Mouse (Mus musculus) macrophage (primary cell): Measurements from ENCODE around the gene Clmp. TPM values are rescaled to one million over a fixed set of nuclear protein-coding genes. Genes with fewer than 3 reads are reported as not detected.

ENCODE experiments used
- H3K27ac ChIP-seq: fragments of 350-480 bp; formaldehyde crosslinking; 2 replicates; pipeline ENCODE4 v1.9.0; 2021
- H3K36me3 ChIP-seq: fragments of 350-480 bp; formaldehyde crosslinking; 2 replicates; pipeline ENCODE4 v1.9.0; 2021; ENCODE audit errors: inconsistent target
- H3K4me3 ChIP-seq: fragments of 350-480 bp; formaldehyde crosslinking; 2 replicates; pipeline ENCODE4 v1.9.0; 2021; ENCODE audit errors: inconsistent target
- H3K79me2 ChIP-seq: fragments of 350-480 bp; formaldehyde crosslinking; 2 replicates; pipeline ENCODE4 v1.9.0; 2021; ENCODE audit errors: inconsistent target
- WGBS: methylation state at CpG from one replicate; pipeline ENCODE4 v1.1.7; 2026; ENCODE audit warnings: inconsistent platforms; ENCODE audit not compliant: missing documents; 5-methylcytosine and 5-hydroxymethylcytosine counted together
- polyA plus RNA-seq: library from polyadenylated mRNA; stranded (reverse); fragments of 250-400 nt; gene quantifications from 3 replicates; pipeline ENCODE4 v1.2.4, GENCODE M21; 2018; ENCODE audit warnings: inconsistent platforms

The Clmp gene
- polyA plus RNA-seq, 1 experiment from 2014 or later = 0.20 TPM

GRCm38 (mm10) chr9:40708448-40709140 is 22.8 kb downstream of the Clmp start:
- WGBS = 86% methylated on average over 12 of the region's 12 CpGs
- H3K36me3 ChIP-seq = no peaks in the 10 kb centered on the region
- no peaks in the 10 kb centered on the region for H3K79me2 ChIP-seq
- no peak overlapping the region for H3K4me3 ChIP-seq
- H3K27ac ChIP-seq = no peak overlapping the region

GRCm38 (mm10) chr9:40709141-40709537 is 23.4 kb downstream of the Clmp start:
- no peaks in the 10 kb centered on the region for H3K79me2 ChIP-seq
- peak overlapping the region; percentile 28 for H3K27ac ChIP-seq
- no peaks in the 10 kb centered on the region for H3K36me3 ChIP-seq
- H3K4me3 ChIP-seq = no peak overlapping the region
- 90% methylated on average over 7 of the region's 7 CpGs for WGBS

- Histone ChIP-seq H3K36me3 (no peaks in the 10 kb centered on the region), H3K27ac (peak overlapping the region; percentile 28), H3K79me2 (no peaks in the 10 kb centered on the region), H3K4me3 (no peak overlapping the region)
- 87% methylated on average over 3 of the region's 3 CpGs for WGBS
These were observed 23.8 kb downstream of the Clmp start for GRCm38 (mm10) chr9:40709587-40709986.

GRCm38 (mm10) chr9:40709991-40710390 is 24.2 kb downstream of the Clmp start:
- H3K79me2 ChIP-seq = no peaks in the 10 kb centered on the region
- WGBS = 24% methylated on average over 3 of the region's 3 CpGs
- H3K27ac ChIP-seq = peak overlapping the region; percentile 28
- no peak overlapping the region for H3K4me3 ChIP-seq
- no peaks in the 10 kb centered on the region for H3K36me3 ChIP-seq

GRCm38 (mm10) chr9:40711654-40712053 is 25.9 kb downstream of the Clmp start:
- WGBS = 98% methylated on average over 4 of the region's 4 CpGs
- H3K36me3 ChIP-seq = no peaks in the 10 kb centered on the region
- H3K79me2 ChIP-seq = no peaks in the 10 kb centered on the region
- no peak overlapping the region for H3K4me3 ChIP-seq
- no peak overlapping the region for H3K27ac ChIP-seq

- no peak overlapping the region for H3K4me3 ChIP-seq
- no peaks in the 10 kb centered on the region for H3K79me2 ChIP-seq
- H3K27ac ChIP-seq = no peak overlapping the region
- H3K36me3 ChIP-seq = no peaks in the 10 kb centered on the region
- 77% methylated on average over 18 of the region's 18 CpGs for WGBS
These were observed 31.6 kb downstream of the Clmp start for GRCm38 (mm10) chr9:40717182-40717874.

- Histone ChIP-seq H3K36me3 (no peaks in the 10 kb centered on the region), H3K27ac (no peak overlapping the region), H3K79me2 (no peaks in the 10 kb centered on the region), H3K4me3 (no peak overlapping the region)
- 26% methylated on average over 7 of the region's 7 CpGs for WGBS
These were observed 32.1 kb downstream of the Clmp start for GRCm38 (mm10) chr9:40717875-40718185.

GRCm38 (mm10) chr9:40720881-40721280 is 35.1 kb downstream of the Clmp start:
- Histone ChIP-seq H3K4me3 (no peak overlapping the region), H3K79me2 (no peaks in the 10 kb centered on the region), H3K27ac (no peak overlapping the region), H3K36me3 (no peaks in the 10 kb centered on the region)
- WGBS = 85% methylated on average over 7 of the region's 7 CpGs

- Histone ChIP-seq H3K4me3 (no peak overlapping the region), H3K79me2 (no peaks in the 10 kb centered on the region), H3K36me3 (no peaks in the 10 kb centered on the region), H3K27ac (no peak overlapping the region)
- 97% methylated on average over 2 of the region's 2 CpGs for WGBS
These were observed 37.6 kb downstream of the Clmp start for GRCm38 (mm10) chr9:40723311-40723772.

- H3K27ac ChIP-seq = no peak overlapping the region
- no peak overlapping the region for H3K4me3 ChIP-seq
- H3K36me3 ChIP-seq = no peaks in the 10 kb centered on the region
- no peaks in the 10 kb centered on the region for H3K79me2 ChIP-seq
- 70% methylated on average over 5 of the region's 5 CpGs for WGBS
These were observed 39.2 kb downstream of the Clmp start for GRCm38 (mm10) chr9:40724978-40725377.

- Histone ChIP-seq H3K27ac (no peak overlapping the region), H3K4me3 (no peak overlapping the region), H3K79me2 (no peaks in the 10 kb centered on the region), H3K36me3 (no peaks in the 10 kb centered on the region)
- WGBS = 73% methylated on average over 4 of the region's 4 CpGs
These were observed 41.5 kb downstream of the Clmp start for GRCm38 (mm10) chr9:40727140-40727823.

GRCm38 (mm10) chr9:40727824-40728495 is 42.2 kb downstream of the Clmp start:
- 48% methylated on average over 7 of the region's 7 CpGs for WGBS
- Histone ChIP-seq H3K36me3 (no peaks in the 10 kb centered on the region), H3K79me2 (no peaks in the 10 kb centered on the region), H3K27ac (no peak overlapping the region), H3K4me3 (no peak overlapping the region)

GRCm38 (mm10) chr9:40730302-40730700 is 44.5 kb downstream of the Clmp start:
- H3K4me3 ChIP-seq = no peak overlapping the region; the same call in 1 of the 2 replicates
- no peaks in the 10 kb centered on the region for H3K79me2 ChIP-seq
- WGBS = 83% methylated on average over 12 of the region's 12 CpGs
- 0 out of 2 replicates have a peak overlapping the region, but pooled peaks have one; percentile 53 for H3K27ac ChIP-seq
- H3K36me3 ChIP-seq = no peaks in the 10 kb centered on the region

GRCm38 (mm10) chr9:40730701-40731590 is 45.2 kb downstream of the Clmp start:
- Histone ChIP-seq H3K79me2 (no peaks in the 10 kb centered on the region), H3K36me3 (no peaks in the 10 kb centered on the region), H3K27ac (peak overlapping the region; percentile 53), H3K4me3 (peak overlapping the region; percentile 30)
- WGBS = 8% methylated on average over 35 of the region's 35 CpGs
